Mouse (Mus musculus): ENCODE results near the gene Myoz2.

DNA sequence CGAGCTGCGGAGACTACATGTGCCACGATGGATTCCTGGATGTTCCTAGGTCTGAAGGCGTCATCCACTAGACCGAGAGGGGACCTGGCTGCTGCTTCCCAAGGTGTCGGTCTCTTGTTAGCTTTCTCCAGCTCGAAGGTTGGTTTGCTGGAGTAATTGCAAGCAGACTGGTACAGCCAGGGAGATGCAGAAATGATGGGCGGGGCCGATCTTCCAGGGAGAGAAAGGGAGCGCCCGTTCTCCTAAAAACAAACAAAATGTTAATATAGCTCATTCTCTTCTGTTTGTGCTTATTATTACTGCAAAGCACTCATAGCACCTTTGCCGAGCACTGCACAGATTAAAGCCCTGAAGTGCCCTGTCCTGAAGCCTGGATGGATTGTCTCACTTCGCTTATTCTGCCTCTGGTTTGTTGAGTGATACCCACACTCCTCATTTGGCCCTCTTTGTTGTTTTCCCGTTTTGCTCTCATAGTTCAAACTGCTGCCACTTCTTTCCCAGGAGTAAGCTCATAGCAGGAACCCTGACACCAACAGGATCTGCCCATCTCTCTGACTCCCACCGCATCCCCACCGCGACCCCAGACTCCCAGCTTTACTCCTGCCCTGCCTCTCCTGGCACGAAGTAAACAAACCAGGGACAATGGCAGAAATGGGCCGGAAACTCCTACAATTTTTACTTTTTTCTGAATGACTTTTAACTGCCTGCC lies 45.4 kb upstream of the Myoz2 start:
- TF ChIP-seq POLR2A (IDR thresholded peaks at IDR 0.05; ENCODE audit: borderline replicate concordance, extremely low read depth, low read depth, low read length) (no peak), CTCF (IDR thresholded peaks at IDR 0.05; ENCODE audit: insufficient read depth, low read length) (no peak)

Measured in lung, adult 2 months (tissue).